Mouse (Mus musculus): Measurements from ENCODE around the gene Xpo4.

- TF ChIP-seq TAL1 (IDR thresholded peaks at IDR 0.05; ENCODE audit: low read length): no peak
- no peak for TF ChIP-seq GATA1 (IDR thresholded peaks at IDR 0.05; ENCODE audit: low read length)
Observed at GRCm38 (mm10) chr14:57529086-57529785, 136.0 kb downstream of the Xpo4 start.

Measured in erythroblast, embryonic 14.5 days (primary cell).